Mouse (Mus musculus): ENCODE data around the gene Gstt4. TPM values are rescaled to one million over a fixed set of nuclear protein-coding genes. Genes with fewer than 3 reads are reported as not detected.

The Gstt4 gene
- total and polyA plus RNA-seq, 3 experiments: 0.29 TPM; not detected in 2

GRCm38 (mm10) chr10:75785442-75785841 is 36.9 kb downstream of the Gstt4 start:
- intact Hi-C loops (cut with DNase I): no loop called here
- Histone ChIP-seq H3K36me3 (ENCODE audit: control insufficient read depth, insufficient read depth, low read length) (no peaks in the 10 kb centered on the region), H3K27me3 (ENCODE audit: control insufficient read depth, insufficient read depth, low read length) (no peaks in the 10 kb centered on the region), H3K79me2 (replicated peaks; ENCODE audit: control insufficient read depth, insufficient read depth, low read length) (no peaks in the 10 kb centered on the region), H3K27ac (no peak overlapping the region), H3K4me1 (ENCODE audit: control insufficient read depth, insufficient read depth, low read length) (no peaks in the 10 kb centered on the region), H3K4me3 (no peak overlapping the region), H3K9ac (ENCODE audit: low read depth, low read length) (no peak overlapping the region)
- TF ChIP-seq CTCF (IDR thresholded peaks at IDR 0.05): no peak
- TF ChIP-seq POLR2A (IDR thresholded peaks at IDR 0.05; ENCODE audit: insufficient read depth, low read depth, low read length): no peak
- no peak for TF ChIP-seq EP300 (IDR thresholded peaks at IDR 0.05; ENCODE audit: insufficient read depth, low read depth, low read length)
- WGBS: 72% methylated on average over 1 of the region's 1 CpGs
- DNase-seq: no peak

GRCm38 (mm10) chr10:75780769-75781578 is 41.4 kb downstream of the Gstt4 start, which contains the start of the genes Gm20441 and Gstt3:
Gene Gm20441 (minus strand): TSS chr10:75780954.
Gene Gstt3 (minus strand): TSS chr10:75781414.
- TF ChIP-seq POLR2A (IDR thresholded peaks at IDR 0.05; ENCODE audit: insufficient read depth, low read depth, low read length): peak; percentile 74
- 0 out of 2 replicates have a peak, but pooled peaks have one; percentile 27 for TF ChIP-seq EP300 (IDR thresholded peaks at IDR 0.05; ENCODE audit: insufficient read depth, low read depth, low read length)
- TF ChIP-seq CTCF (IDR thresholded peaks at IDR 0.05): no peak
- no peaks in the 10 kb centered on the region for H3K79me2 ChIP-seq (replicated peaks; ENCODE audit: control insufficient read depth, insufficient read depth, low read length)
- WGBS: 3% methylated on average over 28 of the region's 28 CpGs
- intact Hi-C loops (cut with DNase I): loop anchor here (5.0 kb wide), 1 partner anchor 51 kb away; no protein-coding TSS in a partner anchor
- peak within 1 kb of the TSS; percentile 81 for H3K27ac ChIP-seq
- H3K4me1 ChIP-seq (ENCODE audit: control insufficient read depth, insufficient read depth, low read length): peaks cover 2% of the 10 kb centered on the region; the same call in 1 of the 2 replicates
- H3K4me3 ChIP-seq: peak within 1 kb of the TSS; percentile 66
- peak within 1 kb of the TSS; percentile 86 for H3K9ac ChIP-seq (ENCODE audit: low read depth, low read length)
- peak; percentile 78 to 82 for DNase-seq
- no peaks in the 10 kb centered on the region for H3K36me3 ChIP-seq (ENCODE audit: control insufficient read depth, insufficient read depth, low read length)
- no peaks in the 10 kb centered on the region for H3K27me3 ChIP-seq (ENCODE audit: control insufficient read depth, insufficient read depth, low read length)

- Histone ChIP-seq H3K79me2 (replicated peaks; ENCODE audit: control insufficient read depth, insufficient read depth, low read length) (no peaks in the 10 kb centered on the region), H3K4me3 (no peak overlapping the region), H3K27ac (no peak overlapping the region), H3K4me1 (ENCODE audit: control insufficient read depth, insufficient read depth, low read length) (peaks cover 2% of the 10 kb centered on the region; the same call in 1 of the 2 replicates), H3K36me3 (ENCODE audit: control insufficient read depth, insufficient read depth, low read length) (no peaks in the 10 kb centered on the region), H3K27me3 (ENCODE audit: control insufficient read depth, insufficient read depth, low read length) (no peaks in the 10 kb centered on the region), H3K9ac (ENCODE audit: low read depth, low read length) (no peak overlapping the region)
- intact Hi-C loops (cut with DNase I): loop anchor here (5.0 kb wide), 1 partner anchor 53 kb away; no protein-coding TSS in a partner anchor
- no peak for TF ChIP-seq EP300 (IDR thresholded peaks at IDR 0.05; ENCODE audit: insufficient read depth, low read depth, low read length)
- TF ChIP-seq CTCF (IDR thresholded peaks at IDR 0.05): no peak
- TF ChIP-seq POLR2A (IDR thresholded peaks at IDR 0.05; ENCODE audit: insufficient read depth, low read depth, low read length): no peak
- DNase-seq: no peak
- 42% methylated on average over 15 of the region's 15 CpGs for whole genome bisulfite sequencing
Observed at GRCm38 (mm10) chr10:75779206-75780174, 42.9 kb downstream of the Gstt4 start.

GRCm38 (mm10) chr10:75777885-75778284 is 44.5 kb downstream of the Gstt4 start:
- no peak overlapping the region for H3K9ac ChIP-seq (ENCODE audit: low read depth, low read length)
- 78% methylated on average over 2 of the region's 2 CpGs for WGBS
- H3K79me2 ChIP-seq (replicated peaks; ENCODE audit: control insufficient read depth, insufficient read depth, low read length): no peaks in the 10 kb centered on the region
- H3K27me3 ChIP-seq (ENCODE audit: control insufficient read depth, insufficient read depth, low read length): no peaks in the 10 kb centered on the region
- TF ChIP-seq CTCF (IDR thresholded peaks at IDR 0.05) (no peak), EP300 (IDR thresholded peaks at IDR 0.05; ENCODE audit: insufficient read depth, low read depth, low read length) (no peak), POLR2A (IDR thresholded peaks at IDR 0.05; ENCODE audit: insufficient read depth, low read depth, low read length) (no peak)
- peaks cover 2% of the 10 kb centered on the region; the same call in 1 of the 2 replicates for H3K4me1 ChIP-seq (ENCODE audit: control insufficient read depth, insufficient read depth, low read length)
- no peaks in the 10 kb centered on the region for H3K36me3 ChIP-seq (ENCODE audit: control insufficient read depth, insufficient read depth, low read length)
- H3K4me3 ChIP-seq: no peak overlapping the region
- no peak for DNase-seq
- intact Hi-C loops (cut with DNase I): no loop called here
- H3K27ac ChIP-seq: no peak overlapping the region

- Histone ChIP-seq H3K4me1 (ENCODE audit: control insufficient read depth, insufficient read depth, low read length) (peaks cover 2% of the 10 kb centered on the region; the same call in 1 of the 2 replicates), H3K27ac (no peak overlapping the region), H3K27me3 (ENCODE audit: control insufficient read depth, insufficient read depth, low read length) (no peaks in the 10 kb centered on the region), H3K4me3 (no peak overlapping the region), H3K79me2 (replicated peaks; ENCODE audit: control insufficient read depth, insufficient read depth, low read length) (no peaks in the 10 kb centered on the region), H3K9ac (ENCODE audit: low read depth, low read length) (no peak overlapping the region), H3K36me3 (ENCODE audit: control insufficient read depth, insufficient read depth, low read length) (no peaks in the 10 kb centered on the region)
- TF ChIP-seq CTCF (IDR thresholded peaks at IDR 0.05): no peak
- TF ChIP-seq EP300 (IDR thresholded peaks at IDR 0.05; ENCODE audit: insufficient read depth, low read depth, low read length): no peak
- no peak for TF ChIP-seq POLR2A (IDR thresholded peaks at IDR 0.05; ENCODE audit: insufficient read depth, low read depth, low read length)
- intact Hi-C loops (cut with DNase I): no loop called here
- DNase-seq: no peak
- WGBS: 89% methylated on average over 6 of the region's 6 CpGs
Observed at GRCm38 (mm10) chr10:75776562-75776961, 45.8 kb downstream of the Gstt4 start.
